Mouse (Mus musculus): Measurements from ENCODE around the gene Prickle2.

- TF ChIP-seq CTCF (IDR thresholded peaks at IDR 0.05; ENCODE audit: control insufficient read depth, insufficient read depth, insufficient replicate concordance, low read depth, low read length) (no peak), POLR2A (IDR thresholded peaks at IDR 0.05; ENCODE audit: control insufficient read depth, low read depth, low read length) (no peak)
Observed at GRCm38 (mm10) chr6:92624306-92624705, 81.6 kb downstream of the Prickle2 start.

All from testis, adult 2 months (tissue).